Mouse (Mus musculus) intestine, embryonic 14.5 days (tissue): ENCODE data around the gene 1700086D15Rik. TPM values are rescaled to one million over a fixed set of nuclear protein-coding genes. Genes with fewer than 3 reads are reported as not detected.

ENCODE experiments used
- ATAC-seq: fragments of 200-750 bp; cut with Nextera tagmentation; replicated peaks from 2 replicates; pipeline ENCODE4 v1.8.0; 2017; ENCODE audit warnings: low read depth, moderate number of reproducible peaks, moderate TSS enrichment, moderate library complexity; ENCODE audit not compliant: low FRiP score, low TSS enrichment
- DNase-seq: peaks from one replicate; pipeline ENCODE4 v3.0.0-alpha.2; 2018; ENCODE audit warnings: low spot score
- H3K27ac ChIP-seq: fragments of 300-500 bp; sonication (generic); 2 replicates; pipeline ENCODE4 v1.5.1; 2014; ENCODE audit warnings: low read depth, mild to moderate bottlenecking, control low read depth
- H3K27me3 ChIP-seq: fragments of 300-500 bp; sonication (generic); replicated peaks from 2 replicates; pipeline ENCODE4 v1.6.1; 2014; ENCODE audit warnings: low read length, control low read depth; ENCODE audit not compliant: control insufficient read depth, insufficient read depth
- H3K36me3 ChIP-seq: fragments of 300-500 bp; sonication (generic); 2 replicates; pipeline ENCODE4 v1.6.1; 2014; ENCODE audit warnings: low read length, control low read depth; ENCODE audit not compliant: control insufficient read depth, insufficient read depth
- H3K4me1 ChIP-seq: fragments of 300-500 bp; sonication (generic); replicated peaks from 2 replicates; pipeline ENCODE4 v1.6.1; 2014; ENCODE audit warnings: low read length, control low read depth, mixed read lengths; ENCODE audit not compliant: control insufficient read depth, insufficient read depth
- H3K4me2 ChIP-seq: fragments of 300-500 bp; sonication (generic); 2 replicates; pipeline ENCODE4 v1.6.1; 2014; ENCODE audit warnings: low read length
- H3K4me3 ChIP-seq: fragments of 300-500 bp; sonication (generic); 2 replicates; pipeline ENCODE4 v1.5.1; 2014; ENCODE audit warnings: low read depth, low read length, control low read depth, mixed read lengths
- H3K9ac ChIP-seq: fragments of 300-500 bp; sonication (generic); 2 replicates; pipeline ENCODE4 v1.6.1; 2014; ENCODE audit warnings: mild to moderate bottlenecking, low read length
- H3K9me3 ChIP-seq: fragments of 300-500 bp; sonication (generic); 2 replicates; pipeline ENCODE4 v1.6.1; 2016; ENCODE audit warnings: low read length, control low read depth; ENCODE audit not compliant: control insufficient read depth
- WGBS: fragments of 180-500 bp; shearing (Covaris S2); extraction: QIAGEN DNeasy Blood & Tissue Kit; methylation state at CpG from one replicate; pipeline ENCODE4 v1.1.7; 2014; 5-methylcytosine and 5-hydroxymethylcytosine counted together
- polyA plus RNA-seq: library from polyadenylated mRNA; unstranded; fragments of >200 nt; fragmentation: Nextera tagmentation; extraction: Ambion mirVana; gene quantifications from 2 replicates; pipeline ENCODE4 v1.2.1, GENCODE M21; 2014

The 1700086D15Rik gene
- polyA plus RNA-seq, 1 experiment from 2014 or later: not detected

DNA sequence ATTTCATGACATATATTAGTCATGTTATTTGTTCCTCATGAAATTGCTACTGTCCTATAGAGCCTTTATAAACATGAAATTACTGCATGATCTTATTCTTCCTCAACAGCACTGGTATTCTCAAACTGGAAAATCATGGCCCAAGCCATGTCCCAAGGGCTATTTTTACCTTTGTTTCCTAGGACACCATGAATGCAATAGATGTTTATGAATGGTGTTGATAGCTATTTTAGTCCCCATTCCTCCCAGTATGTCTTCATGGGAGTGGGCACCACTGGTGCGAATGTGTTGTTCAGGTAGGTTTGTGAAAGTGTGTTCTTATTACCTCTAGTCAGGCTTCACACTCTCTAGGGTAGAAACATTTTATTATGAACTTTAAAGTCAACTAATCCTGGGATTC is 25.4 kb upstream of the 1700086D15Rik start:
- Histone ChIP-seq H3K9ac (no peak overlapping the region), H3K4me2 (no peak overlapping the region), H3K27me3 (no peaks in the 10 kb centered on the region), H3K4me3 (no peak overlapping the region), H3K27ac (no peak overlapping the region), H3K4me1 (no peaks in the 10 kb centered on the region), H3K9me3 (no peaks in the 10 kb centered on the region), H3K36me3 (peaks cover 26% of the 10 kb centered on the region; the same call in 1 of the 2 replicates)
- 94% methylated on average over 1 of the region's 1 CpGs for WGBS
- ATAC-seq (no peak), DNase-seq (no peak)

DNA sequence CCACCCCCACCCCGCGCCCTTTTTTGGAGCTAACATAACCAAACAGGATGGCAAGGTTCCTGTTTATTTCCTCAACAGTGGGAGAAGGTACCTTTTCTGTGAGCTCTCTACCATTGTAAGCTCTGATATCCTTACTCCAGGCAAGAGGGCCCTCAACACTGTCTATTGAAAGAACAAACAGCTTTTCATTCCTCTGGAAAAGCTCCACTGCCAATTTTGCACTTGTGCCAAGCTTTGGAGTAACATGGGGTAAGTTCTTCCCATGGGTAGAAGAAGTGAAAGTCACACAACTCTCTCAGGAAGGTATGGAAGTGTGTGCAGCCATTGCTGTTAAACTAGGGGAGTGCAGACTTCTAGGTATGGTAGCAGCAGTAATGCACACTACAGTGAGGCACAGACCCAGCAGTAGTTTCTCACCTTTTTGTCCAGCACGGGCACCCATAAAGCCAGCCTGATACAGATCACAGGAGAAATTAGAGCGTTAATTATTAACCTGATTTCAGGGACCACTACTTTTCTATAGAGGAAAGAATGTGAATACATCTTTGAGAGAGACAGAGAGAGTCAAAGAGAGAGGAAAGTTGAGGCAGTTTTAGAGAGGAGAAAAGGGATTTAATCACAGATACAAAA is 10.5 kb upstream of the 1700086D15Rik start:
- no peaks in the 10 kb centered on the region for H3K36me3 ChIP-seq
- ATAC-seq: no peak
- 78% methylated on average over 4 of the region's 4 CpGs for WGBS

DNA sequence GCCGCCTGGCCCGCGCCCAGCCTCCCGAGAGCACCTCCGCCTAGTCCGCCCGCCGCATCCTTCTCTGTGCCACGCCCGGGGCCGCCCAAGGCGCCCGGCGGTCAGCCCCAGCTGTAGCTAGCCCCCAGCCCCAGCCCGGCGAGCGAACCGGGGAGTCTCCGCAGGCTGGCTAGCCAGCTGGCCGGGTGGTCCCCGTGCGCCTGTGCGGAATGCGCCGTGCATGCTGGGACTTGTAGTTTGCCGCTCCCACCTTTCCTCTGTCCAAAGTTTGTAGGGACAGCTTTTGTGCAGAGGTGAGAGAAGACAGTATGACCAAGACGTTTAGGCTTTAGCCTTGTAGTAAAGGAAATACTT is 3.1 kb upstream of the 1700086D15Rik start, which contains the start of gene Arhgap44:
Gene Arhgap44, minus strand, starts transcription at position 195 of the 354 bp plus-strand sequence.
- H3K27ac ChIP-seq: no peak within 1 kb of the TSS
- H3K4me1 ChIP-seq: peaks cover 6% of the 10 kb centered on the region; the same call in 1 of the 2 replicates
- H3K9ac ChIP-seq: peak within 1 kb of the TSS; percentile 68
- under 1% methylated on average over 27 of the region's 27 CpGs for WGBS
- peak within 1 kb of the TSS; percentile 71 for H3K4me3 ChIP-seq
- H3K36me3 ChIP-seq: no peaks in the 10 kb centered on the region
- H3K4me2 ChIP-seq: peak within 1 kb of the TSS; percentile 99
- peak; percentile 93 for ATAC-seq
- peaks cover 15% of the 10 kb centered on the region; the same call in 1 of the 2 replicates for H3K27me3 ChIP-seq
- H3K9me3 ChIP-seq: 0 out of 2 replicates have a peak, but pooled peaks cover 3% of the 10 kb centered on the region
- DNase-seq: peak; percentile 85

More for the DNA sequence above, 10.5 kb upstream of the 1700086D15Rik start:
- H3K4me2 ChIP-seq: no peak overlapping the region
- H3K9me3 ChIP-seq: no peaks in the 10 kb centered on the region
- no peak overlapping the region for H3K4me3 ChIP-seq
- DNase-seq: no peak
- no peak overlapping the region for H3K9ac ChIP-seq
- H3K27ac ChIP-seq: no peak overlapping the region
- H3K27me3 ChIP-seq: no peaks in the 10 kb centered on the region
- no peaks in the 10 kb centered on the region for H3K4me1 ChIP-seq

DNA sequence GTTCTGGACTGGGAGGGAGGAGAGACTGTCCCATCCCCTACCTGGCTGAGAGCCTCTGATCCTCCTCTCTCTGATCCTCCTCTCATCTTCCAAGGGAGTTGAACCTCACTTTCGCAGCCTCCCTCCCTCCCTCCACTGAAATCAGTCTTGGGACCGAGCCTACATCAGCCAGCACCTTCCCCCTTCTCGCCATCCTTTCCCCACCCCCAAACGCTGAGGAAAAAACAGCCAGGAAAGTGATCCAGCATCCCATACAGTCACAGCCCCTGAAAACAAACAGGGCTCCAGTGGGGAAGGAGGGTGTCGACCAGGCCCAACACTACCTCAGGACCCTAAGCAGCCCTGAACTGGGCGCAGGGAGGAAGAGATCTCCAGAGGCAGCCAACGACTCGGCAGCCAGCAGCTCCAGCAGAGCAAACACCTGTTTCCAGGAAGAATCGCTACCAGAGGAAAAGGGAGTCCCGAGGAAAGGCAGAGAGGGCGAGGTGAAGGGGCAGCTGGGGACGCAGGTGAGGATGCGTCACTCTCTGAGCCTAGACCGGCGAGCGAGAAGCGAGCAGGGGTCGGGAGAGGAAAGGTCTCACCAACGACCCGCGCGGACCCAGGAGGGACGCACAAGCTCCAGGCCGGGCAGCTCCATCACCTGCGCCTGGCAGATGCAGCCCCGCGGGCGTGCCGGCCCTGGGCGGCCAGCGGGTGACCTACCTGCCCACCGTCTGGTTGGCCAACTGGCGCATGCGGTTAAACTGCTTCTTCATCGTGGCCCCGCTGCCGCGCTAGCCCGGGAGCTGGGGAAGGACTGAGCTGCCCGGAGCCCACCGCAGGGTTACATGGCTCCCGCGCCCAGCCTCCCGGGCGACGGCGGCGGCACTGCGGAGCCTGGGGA is 2.4 kb upstream of the 1700086D15Rik start:
- Histone ChIP-seq H3K9ac (peak overlapping the region; percentile 68), H3K27ac (no peak overlapping the region), H3K27me3 (peaks cover 15% of the 10 kb centered on the region; the same call in 1 of the 2 replicates), H3K4me3 (peak overlapping the region; percentile 71), H3K36me3 (no peaks in the 10 kb centered on the region), H3K4me1 (peaks cover 6% of the 10 kb centered on the region; the same call in 1 of the 2 replicates), H3K9me3 (0 out of 2 replicates have a peak, but pooled peaks cover 3% of the 10 kb centered on the region), H3K4me2 (peak overlapping the region; percentile 99)
- ATAC-seq: peak; percentile 73
- DNase-seq: peak; percentile 79
- 1% methylated on average over 49 of the region's 49 CpGs for WGBS

DNA sequence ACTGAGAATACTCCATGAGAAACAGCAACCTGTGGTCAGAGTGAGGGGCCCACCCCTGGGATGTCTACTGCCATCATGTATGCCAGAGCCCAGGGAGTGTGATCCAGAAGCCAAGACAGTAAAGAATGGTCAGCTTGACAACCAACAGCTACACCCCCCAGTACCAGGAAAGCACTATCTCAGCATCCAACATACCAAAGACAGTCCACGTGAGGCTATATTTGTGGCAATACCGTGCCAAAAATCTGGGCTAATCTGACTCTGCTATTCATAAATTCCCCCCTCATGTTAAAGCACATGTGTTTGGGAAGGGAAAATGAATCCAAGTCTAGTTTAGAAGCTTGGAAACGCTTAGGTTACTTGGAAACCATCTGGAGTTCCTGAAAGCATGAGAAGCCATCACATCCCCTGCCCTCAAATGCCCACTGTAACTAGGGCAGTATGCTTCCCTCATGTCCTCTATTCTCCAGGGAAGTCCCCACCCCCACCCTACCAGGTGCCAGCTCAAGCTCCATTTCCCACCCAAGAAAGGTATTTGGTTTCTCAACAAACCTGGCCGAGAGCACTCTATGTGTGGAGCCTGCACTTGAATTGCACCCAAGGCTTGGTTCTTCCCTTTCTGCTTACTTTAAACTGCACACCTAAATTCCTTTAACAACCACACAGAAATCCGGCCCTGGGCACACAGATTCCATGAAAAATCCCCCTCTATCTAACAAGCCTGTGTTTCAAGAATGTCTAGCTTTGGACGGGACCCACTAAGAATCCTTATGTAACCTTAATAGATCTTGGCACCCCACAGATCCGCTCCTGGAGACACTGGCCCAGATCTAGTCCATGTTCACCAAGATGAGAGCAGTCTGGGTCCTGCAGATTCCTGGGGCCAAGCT is 1.5 kb upstream of the 1700086D15Rik start:
- H3K9me3 ChIP-seq: 0 out of 2 replicates have a peak, but pooled peaks cover 3% of the 10 kb centered on the region
- no peak overlapping the region for H3K4me3 ChIP-seq
- ATAC-seq (no peak), DNase-seq (no peak)
- H3K27ac ChIP-seq: no peak overlapping the region
- H3K9ac ChIP-seq: no peak overlapping the region
- peak overlapping the region; percentile 99 for H3K4me2 ChIP-seq
- H3K27me3 ChIP-seq: peaks cover 15% of the 10 kb centered on the region; the same call in 1 of the 2 replicates
- no peaks in the 10 kb centered on the region for H3K36me3 ChIP-seq
- 67% methylated on average over 7 of the region's 7 CpGs for WGBS
- peaks cover 6% of the 10 kb centered on the region; the same call in 1 of the 2 replicates for H3K4me1 ChIP-seq

DNA sequence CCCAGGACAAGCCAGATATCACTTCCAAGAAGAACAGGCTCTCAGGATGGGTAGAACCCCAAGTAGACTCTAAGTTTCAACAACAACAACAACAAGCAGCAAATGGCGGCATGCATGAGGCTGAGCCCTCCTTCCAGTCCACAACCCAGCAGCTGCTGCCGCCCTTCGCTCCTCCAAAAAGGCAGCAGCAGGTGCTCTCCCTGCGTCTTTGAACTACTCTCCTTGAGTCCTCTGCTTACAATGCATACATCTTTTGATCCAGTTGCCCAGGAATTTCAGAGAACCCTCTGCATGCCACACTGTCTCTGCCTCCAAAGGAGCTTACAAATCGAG is 1.1 kb downstream of the 1700086D15Rik start:
- H3K27ac ChIP-seq: no peak overlapping the region
- no peak overlapping the region for H3K4me3 ChIP-seq
- no peak overlapping the region for H3K9ac ChIP-seq
- peaks cover 6% of the 10 kb centered on the region; the same call in 1 of the 2 replicates for H3K4me1 ChIP-seq
- no peak overlapping the region for H3K4me2 ChIP-seq
- peaks cover 13% of the 10 kb centered on the region; the same call in 1 of the 2 replicates for H3K27me3 ChIP-seq
- DNase-seq (no peak), ATAC-seq (no peak)
- H3K9me3 ChIP-seq: 0 out of 2 replicates have a peak, but pooled peaks cover 3% of the 10 kb centered on the region
- 91% methylated on average over 5 of the region's 5 CpGs for WGBS
- H3K36me3 ChIP-seq: no peaks in the 10 kb centered on the region

DNA sequence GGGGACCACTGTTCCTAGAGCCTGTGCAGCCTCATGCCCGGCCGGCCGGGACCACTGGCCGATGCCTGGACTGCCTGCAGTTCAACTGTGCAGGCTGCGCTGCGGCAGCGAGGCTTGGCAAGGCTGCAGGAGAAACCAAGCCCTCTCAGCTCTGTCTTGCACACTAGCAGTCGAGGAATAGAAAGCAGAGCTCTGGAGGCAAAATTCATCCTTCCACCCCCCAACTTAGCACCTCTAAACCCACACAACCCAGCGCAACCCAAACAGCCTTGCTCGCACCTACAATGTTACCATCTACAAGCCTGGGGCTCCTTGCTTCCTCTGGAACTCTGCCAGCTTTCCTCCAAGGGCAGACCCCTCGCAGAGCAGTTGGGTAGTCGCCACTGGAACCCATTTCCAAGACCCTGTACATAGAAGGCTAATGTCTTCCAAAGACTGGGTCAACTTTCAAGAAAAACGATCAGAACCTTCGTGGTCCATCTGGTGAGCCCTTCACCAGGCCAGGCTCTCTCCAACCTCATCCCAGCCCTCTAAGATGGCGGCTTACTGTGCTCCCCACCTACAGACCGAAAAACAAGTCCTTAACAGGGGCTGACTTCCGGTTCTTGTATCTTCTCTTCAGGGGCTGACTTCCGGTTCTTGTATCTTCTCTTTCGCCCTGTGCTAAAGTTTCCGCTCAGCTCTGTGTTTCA is 1.6 kb downstream of the 1700086D15Rik start:
- Histone ChIP-seq H3K9me3 (0 out of 2 replicates have a peak, but pooled peaks cover 3% of the 10 kb centered on the region), H3K36me3 (no peaks in the 10 kb centered on the region), H3K27ac (no peak overlapping the region), H3K4me1 (peaks cover 6% of the 10 kb centered on the region; the same call in 1 of the 2 replicates), H3K4me3 (no peak overlapping the region), H3K9ac (no peak overlapping the region), H3K4me2 (no peak overlapping the region), H3K27me3 (peaks cover 8% of the 10 kb centered on the region; the same call in 1 of the 2 replicates)
- ATAC-seq (no peak), DNase-seq (no peak)
- WGBS: 87% methylated on average over 20 of the region's 20 CpGs
